11 mouse cellular contexts compared by ENCODE assay signal in the genomic region with DNA sequence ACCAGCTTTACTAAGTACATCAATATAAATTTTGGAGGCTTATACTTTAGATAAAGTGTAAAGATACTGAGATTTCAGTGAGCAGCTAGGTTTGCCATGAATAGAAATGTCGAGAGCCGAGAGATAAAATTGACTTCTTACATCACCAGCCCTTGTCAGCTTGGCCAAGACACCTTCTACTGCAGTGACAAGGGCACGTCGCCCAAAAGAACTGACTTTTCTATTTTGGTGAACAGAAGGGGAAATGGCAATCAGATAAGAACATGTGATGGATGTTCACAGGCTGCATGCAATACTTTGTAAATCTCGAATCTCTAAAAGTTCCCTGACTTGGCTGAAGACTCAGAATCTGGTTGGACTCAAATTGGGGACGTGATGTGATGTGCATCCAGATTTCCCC.
"Had no signal": no experiment of that assay in that cellular context is flagged by ENCODE, and none has a peak within 500 bp of the region (broad histone marks: within the 10 kb centered on the region; RNA-seq: fewer than 3 reads in every experiment).

No protein-coding gene starts in this region.

- H3K9ac ChIP-seq: limb, embryonic 12.5 days; liver, embryonic 13.5 days; liver, postnatal 0 days; midbrain, embryonic 15.5 days had no signal

- H3K27ac ChIP-seq: limb, embryonic 12.5 days; liver, embryonic 13.5 days; midbrain, embryonic 10.5 days; midbrain, embryonic 15.5 days had no signal

- DNase-seq: kidney, postnatal 25 days; liver; liver, embryonic 13.5 days; liver, postnatal 0 days; lung, postnatal 4 days; right cerebral cortex, postnatal 14 days; thymus, postnatal 36 days had no signal

- H3K4me2 ChIP-seq: limb, embryonic 12.5 days; liver, embryonic 13.5 days; midbrain, embryonic 15.5 days had no signal

- H3K4me3 ChIP-seq: limb, embryonic 12.5 days; liver, embryonic 13.5 days; midbrain, embryonic 10.5 days; midbrain, embryonic 15.5 days had no signal

- H3K4me1 ChIP-seq: limb, embryonic 12.5 days; liver, embryonic 13.5 days; midbrain, embryonic 10.5 days; midbrain, embryonic 15.5 days had no signal

- H3K9me3 ChIP-seq: limb, embryonic 12.5 days; liver, embryonic 13.5 days; midbrain, embryonic 10.5 days; midbrain, embryonic 15.5 days had no signal

- H3K27me3 ChIP-seq: limb, embryonic 12.5 days; liver, embryonic 13.5 days; midbrain, embryonic 15.5 days had no signal

- H3K36me3 ChIP-seq: limb, embryonic 12.5 days; liver, embryonic 13.5 days; midbrain, embryonic 10.5 days; midbrain, embryonic 15.5 days had no signal

- ATAC-seq: liver, postnatal 0 days; lung, postnatal 0 days; midbrain, embryonic 15.5 days had no signal
